Mouse (Mus musculus) common myeloid progenitor, adult 5-6 weeks (primary cell): ENCODE measurements at regions not wholly inside any gene's neighbourhood (a gene's known extent, or its start where the extent isn't known, plus 50 kb on each side); places are given as distances from the start of the nearest gene placed in this dataset.
A peak's percentile ranks its signal among the peaks of the same experiment; 100 is the strongest.

ENCODE experiments used
- ATAC-seq: replicated peaks from 2 replicates; pipeline ENCODE4 v1.8.0; 2016; ENCODE audit warnings: low read depth, mild to moderate bottlenecking, moderate TSS enrichment, inconsistent platforms; ENCODE audit not compliant: poor library complexity, severe bottlenecking

DNA sequence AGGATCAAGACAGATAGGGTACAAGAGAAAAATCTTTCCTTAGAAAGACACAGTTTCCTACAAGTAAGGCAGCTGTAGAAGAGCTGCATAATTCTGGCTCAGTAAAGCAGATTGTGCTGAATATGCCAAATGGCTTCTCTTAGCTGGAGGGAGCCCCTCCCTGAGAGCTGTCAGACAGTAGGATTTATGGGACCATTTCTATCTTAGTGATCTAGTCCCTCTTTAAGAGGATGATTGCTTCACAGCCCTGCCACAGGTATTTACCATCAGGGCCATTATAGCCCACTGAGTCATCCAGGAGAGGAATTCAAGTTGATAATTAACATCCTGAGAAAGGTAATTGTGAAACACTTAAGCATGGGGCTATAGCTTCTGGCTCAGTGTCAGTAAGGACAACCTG is 101.5 kb upstream of the Cypt1 start:
- no peak for ATAC-seq

DNA sequence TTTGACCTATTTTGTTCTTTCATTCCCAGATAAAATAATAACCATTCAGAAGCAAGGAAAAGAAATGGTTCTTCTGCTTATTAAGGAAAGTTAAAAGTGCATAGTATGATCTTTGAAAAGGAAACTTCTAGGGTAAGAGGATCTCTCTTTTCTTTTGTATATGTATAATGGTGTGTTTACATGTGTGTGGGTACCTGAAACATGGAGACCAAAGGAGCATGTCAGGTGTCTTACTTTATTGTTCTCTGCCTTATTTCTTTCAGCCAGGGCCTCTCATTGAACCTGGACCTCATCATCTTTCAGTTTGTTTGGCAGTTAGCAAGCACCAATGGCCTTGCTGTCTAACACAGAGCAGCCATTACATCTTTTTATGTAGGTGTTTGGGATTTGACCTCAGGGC is 101.0 kb upstream of the Cypt1 start:
- no peak for ATAC-seq

- ATAC-seq: no peak
These were observed 84.6 kb upstream of the Cypt1 start for GRCm38 (mm10) chrX:16438088-16438487.

GRCm38 (mm10) chrX:16450496-16451078 is 72.1 kb upstream of the Cypt1 start:
- ATAC-seq: peak; percentile 65; the same call in 1 of the 2 replicates
